In the genomic region with DNA sequence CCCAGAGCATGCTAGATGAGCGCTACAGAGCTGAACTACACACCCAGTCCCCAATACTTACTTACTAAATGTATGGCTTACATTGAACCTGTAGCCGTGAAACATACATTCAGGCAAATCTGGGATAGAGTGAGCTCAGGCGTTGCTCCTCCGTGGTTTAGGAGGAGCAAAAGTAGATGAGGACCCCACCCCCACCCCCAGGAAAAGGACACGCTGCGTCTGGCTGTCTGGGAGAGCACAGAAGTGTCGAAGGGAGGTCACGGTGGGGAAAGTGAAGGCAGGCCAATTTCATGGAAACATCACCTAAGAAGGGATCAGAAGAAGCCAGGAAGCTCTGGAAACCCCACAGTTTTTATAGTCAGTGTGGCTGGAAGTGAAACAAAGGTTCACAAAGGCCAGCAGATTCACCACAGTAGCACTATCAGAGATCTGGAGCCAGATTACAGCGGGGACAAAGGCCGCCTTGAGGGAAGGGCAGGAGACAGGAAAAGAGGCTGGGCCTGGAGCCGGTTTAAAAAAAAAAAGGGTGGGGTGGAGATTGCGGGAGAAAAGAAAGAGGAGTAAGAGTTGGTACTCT, we compare ENCODE assay signal across 8 mouse cellular contexts. TPM values are rescaled to one million over a fixed set of nuclear protein-coding genes. Genes with fewer than 3 reads are reported as not detected.
A peak's percentile ranks its signal among the peaks of the same experiment; 100 is the strongest.
DNase-seq lines count a peak whose midpoint lies in the region; ATAC-seq lines count a peak whose summit lies in the region.

No protein-coding gene starts in this region.

- H3K27ac ChIP-seq in lung, embryonic 16.5 days (ENCODE audit: low read length) = peak overlapping the region; percentile 93
- peak overlapping the region; percentile 93 for H3K27ac ChIP-seq in embryonic facial prominence, embryonic 12.5 days
- H3K27ac ChIP-seq in limb, embryonic 11.5 days (replicated peaks; ENCODE audit: low read depth, low read length) = peak overlapping the region; percentile 86
- peak overlapping the region; percentile 94 for H3K27ac ChIP-seq in neural tube, embryonic 15.5 days (replicated peaks)

- H3K36me3 ChIP-seq in lung, embryonic 16.5 days (ENCODE audit: control insufficient read depth, insufficient read depth, low read length) = no peaks in the 10 kb centered on the region
- H3K36me3 ChIP-seq in embryonic facial prominence, embryonic 12.5 days = no peaks in the 10 kb centered on the region
- H3K36me3 ChIP-seq in limb, embryonic 11.5 days (ENCODE audit: control insufficient read depth, insufficient read depth, low read length) = no peaks in the 10 kb centered on the region
- H3K36me3 ChIP-seq in neural tube, embryonic 15.5 days = no peaks in the 10 kb centered on the region

- H3K4me1 ChIP-seq in lung, embryonic 16.5 days (replicated peaks; ENCODE audit: control insufficient read depth, insufficient read depth, low read length) = peaks cover 11% of the 10 kb centered on the region
- H3K4me1 ChIP-seq in embryonic facial prominence, embryonic 12.5 days = peaks cover 6% of the 10 kb centered on the region; the same call in 1 of the 2 replicates
- H3K4me1 ChIP-seq in limb, embryonic 11.5 days (ENCODE audit: control insufficient read depth, insufficient read depth, low read length) = peaks cover 4% of the 10 kb centered on the region; the same call in 1 of the 2 replicates
- peaks cover 13% of the 10 kb centered on the region for H3K4me1 ChIP-seq in neural tube, embryonic 15.5 days

- peak; percentile 11; the same call in 1 of the 2 replicates for ATAC-seq in lung, embryonic 16.5 days (ENCODE audit: low read depth)
- ATAC-seq in embryonic facial prominence, embryonic 12.5 days (ENCODE audit: insufficient number of reproducible peaks, insufficient read depth, low FRiP score, low TSS enrichment) = no peak
- ATAC-seq in limb, embryonic 11.5 days (ENCODE audit: insufficient number of reproducible peaks, low FRiP score, low TSS enrichment, low read depth) = no peak; the same call in 1 of the 2 replicates
- ATAC-seq in neural tube, embryonic 15.5 days (ENCODE audit: low FRiP score) = peak; percentile 34

- peak overlapping the region; percentile 60 for H3K4me3 ChIP-seq in lung, embryonic 16.5 days (ENCODE audit: low read length)
- H3K4me3 ChIP-seq in embryonic facial prominence, embryonic 12.5 days = peak overlapping the region; percentile 38
- H3K4me3 ChIP-seq in limb, embryonic 11.5 days (ENCODE audit: low read depth, low read length) = peak overlapping the region; percentile 42
- H3K4me3 ChIP-seq in neural tube, embryonic 15.5 days (replicated peaks) = peak overlapping the region; percentile 49

- 5% methylated on average over 12 of the region's 12 CpGs for WGBS in lung, embryonic 16.5 days
- WGBS in embryonic facial prominence, embryonic 12.5 days = 4% methylated on average over 12 of the region's 12 CpGs
- WGBS in limb, embryonic 11.5 days = 5% methylated on average over 12 of the region's 12 CpGs
- WGBS in neural tube, embryonic 15.5 days = 5% methylated on average over 12 of the region's 12 CpGs

- H3K9me3 ChIP-seq in lung, embryonic 16.5 days (ENCODE audit: control insufficient read depth, low read length) = no peaks in the 10 kb centered on the region
- no peaks in the 10 kb centered on the region for H3K9me3 ChIP-seq in embryonic facial prominence, embryonic 12.5 days
- no peaks in the 10 kb centered on the region for H3K9me3 ChIP-seq in limb, embryonic 11.5 days (ENCODE audit: control insufficient read depth, low read length)
- H3K9me3 ChIP-seq in neural tube, embryonic 15.5 days (replicated peaks) = no peaks in the 10 kb centered on the region

- H3K27me3 ChIP-seq in lung, embryonic 16.5 days (ENCODE audit: control insufficient read depth, insufficient read depth, low read depth, low read length) = no peaks in the 10 kb centered on the region
- H3K27me3 ChIP-seq in embryonic facial prominence, embryonic 12.5 days = no peaks in the 10 kb centered on the region
- no peaks in the 10 kb centered on the region for H3K27me3 ChIP-seq in limb, embryonic 11.5 days (ENCODE audit: control insufficient read depth, insufficient read depth, low read length)
- no peaks in the 10 kb centered on the region for H3K27me3 ChIP-seq in neural tube, embryonic 15.5 days (replicated peaks)

- peak overlapping the region; percentile 67 for H3K9ac ChIP-seq in lung, embryonic 16.5 days (ENCODE audit: low read length)
- peak overlapping the region; percentile 56 for H3K9ac ChIP-seq in embryonic facial prominence, embryonic 12.5 days
- peak overlapping the region; percentile 71 for H3K9ac ChIP-seq in limb, embryonic 11.5 days (ENCODE audit: low read length)
- peak overlapping the region; percentile 69 for H3K9ac ChIP-seq in neural tube, embryonic 15.5 days (replicated peaks)

- DNase-seq in lung, postnatal 10 days = no peak
- no peak for DNase-seq in limb, embryonic 11.5 days (ENCODE audit: low spot score)
- DNase-seq in cerebellum, postnatal 10 days = no peak
- DNase-seq in spleen, postnatal 36 days (ENCODE audit: low spot score in 2 of 2) = no peak
- DNase-seq in frontal cortex, postnatal 14 days (ENCODE audit: low spot score in 2 of 2) = no peak

- peak overlapping the region; percentile 72 for H3K4me2 ChIP-seq in lung, embryonic 16.5 days (ENCODE audit: low read depth, low read length)
- H3K4me2 ChIP-seq in embryonic facial prominence, embryonic 12.5 days (replicated peaks) = peak overlapping the region; percentile 69
- H3K4me2 ChIP-seq in limb, embryonic 11.5 days (ENCODE audit: low read depth, severe bottlenecking) = peak overlapping the region; percentile 81
- peak overlapping the region; percentile 80 for H3K4me2 ChIP-seq in neural tube, embryonic 15.5 days

RNA-seq across cellular contexts. Expression of gene Nsd1, which starts 20.0 kb away (rescaled TPM):
- polyA plus RNA-seq in lung, embryonic 16.5 days (2015; fragmentation: Nextera tagmentation; extraction: Ambion mirVana) = 50.7 and 56.2 TPM in 2 replicates
- 81.7 and 84.4 TPM in 2 replicates for polyA plus RNA-seq in embryonic facial prominence, embryonic 12.5 days (2016; fragmentation: Nextera tagmentation; extraction: Ambion mirVana)
- polyA plus RNA-seq in limb, embryonic 11.5 days (2014; fragmentation: Nextera tagmentation; extraction: Ambion mirVana) = 69.0 and 70.0 TPM in 2 replicates
- 51.4 and 52.1 TPM in 2 replicates for polyA plus RNA-seq in neural tube, embryonic 15.5 days (2015; fragmentation: Nextera tagmentation; extraction: Ambion mirVana)

RNA-seq across cellular contexts. Expression of gene Fgfr4, which starts 37.2 kb away (rescaled TPM):
- polyA plus RNA-seq in lung, embryonic 16.5 days (2015; fragmentation: Nextera tagmentation; extraction: Ambion mirVana) = 26.3 and 27.7 TPM in 2 replicates
- 4.8 and 5.1 TPM in 2 replicates for polyA plus RNA-seq in embryonic facial prominence, embryonic 12.5 days (2016; fragmentation: Nextera tagmentation; extraction: Ambion mirVana)
- 3.9 and 4.4 TPM in 2 replicates for polyA plus RNA-seq in limb, embryonic 11.5 days (2014; fragmentation: Nextera tagmentation; extraction: Ambion mirVana)
- polyA plus RNA-seq in neural tube, embryonic 15.5 days (2015; fragmentation: Nextera tagmentation; extraction: Ambion mirVana) = 1.7 and 2.2 TPM in 2 replicates

RNA-seq across cellular contexts. Expression of gene Gm17617, which starts 56.3 kb away (rescaled TPM):
- polyA plus RNA-seq in lung, embryonic 16.5 days (2015; fragmentation: Nextera tagmentation; extraction: Ambion mirVana) = not detected in 2 replicates
- polyA plus RNA-seq in embryonic facial prominence, embryonic 12.5 days (2016; fragmentation: Nextera tagmentation; extraction: Ambion mirVana) = not detected in 2 replicates
- not detected in 2 replicates for polyA plus RNA-seq in limb, embryonic 11.5 days (2014; fragmentation: Nextera tagmentation; extraction: Ambion mirVana)
- not detected in 2 replicates for polyA plus RNA-seq in neural tube, embryonic 15.5 days (2015; fragmentation: Nextera tagmentation; extraction: Ambion mirVana)

Comparison
In these comparisons a context has a peak if more than half of its experiments do, and no peak if none do; other contexts are left out.
1. ATAC-seq: peak in lung, embryonic 16.5 days (single experiment) and neural tube, embryonic 15.5 days (single experiment); none in embryonic facial prominence, embryonic 12.5 days (single experiment) and limb, embryonic 11.5 days (single experiment).
2. Peak in every context shown above with its lines, with median percentiles within 50 percentile points of each other: H3K27ac ChIP-seq, H3K4me2 ChIP-seq, H3K4me3 ChIP-seq and H3K9ac ChIP-seq.